Mouse (Mus musculus) gastrocnemius, postnatal 4 days (tissue): ENCODE measurements around the gene Efs. TPM values are rescaled to one million over a fixed set of nuclear protein-coding genes. Genes with fewer than 3 reads are reported as not detected.

Source experiments
- DNase-seq, 2 experiments: peaks; one replicate each; pipeline ENCODE4 v3.0.0; 2021 to 2022; ENCODE audit warnings: low spot score in 2 of 2, mixed read lengths in 2 of 2
- total RNA-seq, 2 experiments: library from RNA; stranded (reverse); gene quantifications; 2 replicates each; pipeline ENCODE4 v1.2.3; 2021

Efs gene
- total RNA-seq, 2 experiments from 2014 or later: 31.1 to 32.4 TPM

- peak; percentile 82 to 85 for DNase-seq
Measured at GRCm38 (mm10) chr14:54926401-54927158, 654 bp upstream of the Efs start.

GRCm38 (mm10) chr14:54924641-54925348 is 1.1 kb downstream of the Efs start:
- DNase-seq: peak in 1 of 2 experiments; percentile 69

GRCm38 (mm10) chr14:54920076-54920685 is 5.7 kb downstream of the Efs start:
- no peak for DNase-seq

GRCm38 (mm10) chr14:54913343-54913742 is 12.6 kb downstream of the Efs start:
- DNase-seq: no peak

GRCm38 (mm10) chr14:54912886-54913285 is 13.0 kb downstream of the Efs start, which contains the start of gene Slc22a17:
Gene Slc22a17, minus strand, starts transcription at chr14:54913132.
- DNase-seq: peak; percentile 68 to 73

GRCm38 (mm10) chr14:54912109-54912850 is 13.6 kb downstream of the Efs start:
- DNase-seq: peak in 1 of 2 experiments; percentile 36

- DNase-seq: no peak
Measured at GRCm38 (mm10) chr14:54908682-54909081, 17.2 kb downstream of the Efs start.

- DNase-seq: no peak
Measured at GRCm38 (mm10) chr14:54903641-54904040, 22.3 kb downstream of the Efs start.

GRCm38 (mm10) chr14:54900383-54900782 is 25.5 kb downstream of the Efs start:
- peak in 1 of 2 experiments; percentile 59 for DNase-seq

GRCm38 (mm10) chr14:54897445-54897844 is 28.5 kb downstream of the Efs start:
- no peak for DNase-seq

GRCm38 (mm10) chr14:54894296-54895151 is 31.4 kb downstream of the Efs start:
- peak; percentile 54 to 73 for DNase-seq

- DNase-seq: peak; percentile 84 to 95
Measured at GRCm38 (mm10) chr14:54893651-54894181, 32.2 kb downstream of the Efs start.

GRCm38 (mm10) chr14:54892200-54892599 is 33.7 kb downstream of the Efs start, which contains the start of gene Pabpn1:
Gene Pabpn1, plus strand, starts transcription at chr14:54892500.
- DNase-seq: no peak

- no peak for DNase-seq
Measured at GRCm38 (mm10) chr14:54885309-54885708, 40.6 kb downstream of the Efs start.

GRCm38 (mm10) chr14:54884022-54884712 is 41.8 kb downstream of the Efs start:
- no peak for DNase-seq

- DNase-seq: peak; percentile 79 to 90
Measured at GRCm38 (mm10) chr14:54883154-54884021, 42.5 kb downstream of the Efs start, which contains the start of the genes Bcl2l2 and Gm20521. Gene Bcl2l2, plus strand, starts transcription at chr14:54883377. Gene Gm20521, plus strand, starts transcription at chr14:54883441.

- DNase-seq: peak; percentile 33 to 72
Measured at GRCm38 (mm10) chr14:54877048-54877715, 48.7 kb downstream of the Efs start, which contains the start of gene Ppp1r3e. Gene Ppp1r3e, minus strand, starts transcription at chr14:54877550.
